19 mouse cellular contexts compared by ENCODE assay signal in genomic region chr1:64361959-64362638, GRCm38 (mm10).
A peak's percentile ranks its signal among the peaks of the same experiment; 100 is the strongest.
DNase-seq lines count a peak whose midpoint lies in the region; ATAC-seq lines count a peak whose summit lies in the region.
"Had no signal": no experiment of that assay in that cellular context is flagged by ENCODE, and none has a peak within 500 bp of the region (broad histone marks: within the 10 kb centered on the region; RNA-seq: fewer than 3 reads in every experiment).

No protein-coding gene starts in this region.

- no peak overlapping the region for H3K4me3 ChIP-seq in hindbrain, embryonic 15.5 days
- no peak overlapping the region for H3K4me3 ChIP-seq in hindbrain, embryonic 10.5 days
- no peak overlapping the region for H3K4me3 ChIP-seq in forebrain, embryonic 14.5 days (ENCODE audit: low read depth, low read length)
- H3K4me3 ChIP-seq: embryonic facial prominence, embryonic 12.5 days; heart, embryonic 10.5 days; intestine, embryonic 15.5 days; midbrain, embryonic 15.5 days; myocyte; neural tube, embryonic 13.5 days had no signal

- H3K4me1 ChIP-seq in hindbrain, embryonic 15.5 days (replicated peaks), result 0 out of 2 replicates have a peak, but pooled peaks cover 2% of the 10 kb centered on the region
- H3K4me1 ChIP-seq in hindbrain, embryonic 10.5 days (replicated peaks), result no peaks in the 10 kb centered on the region
- peaks cover 7% of the 10 kb centered on the region for H3K4me1 ChIP-seq in forebrain, embryonic 14.5 days (ENCODE audit: control insufficient read depth, insufficient read depth, low read length)
- H3K4me1 ChIP-seq: embryonic facial prominence, embryonic 12.5 days; heart, embryonic 10.5 days; intestine, embryonic 15.5 days had no signal

- no peaks in the 10 kb centered on the region for H3K36me3 ChIP-seq in hindbrain, embryonic 15.5 days
- no peaks in the 10 kb centered on the region for H3K36me3 ChIP-seq in hindbrain, embryonic 10.5 days
- H3K36me3 ChIP-seq in forebrain, embryonic 14.5 days (ENCODE audit: control insufficient read depth, insufficient read depth, low read length), result no peaks in the 10 kb centered on the region
- H3K36me3 ChIP-seq: embryonic facial prominence, embryonic 12.5 days; heart, embryonic 10.5 days; intestine, embryonic 15.5 days; midbrain, embryonic 15.5 days; neural tube, embryonic 13.5 days had no signal

- no peak overlapping the region for H3K27ac ChIP-seq in hindbrain, embryonic 15.5 days (replicated peaks)
- no peak overlapping the region for H3K27ac ChIP-seq in hindbrain, embryonic 10.5 days
- no peak overlapping the region for H3K27ac ChIP-seq in forebrain, embryonic 14.5 days (ENCODE audit: low read depth, low read length)
- H3K27ac ChIP-seq: embryonic facial prominence, embryonic 12.5 days; heart, embryonic 10.5 days; intestine, embryonic 15.5 days; midbrain, embryonic 15.5 days; neural tube, embryonic 13.5 days had no signal

- ATAC-seq in hindbrain, embryonic 15.5 days (ENCODE audit: low FRiP score, low read depth), result 0 out of 2 replicates have a peak, but pooled peaks have one; percentile 30
- peak; percentile 69 for ATAC-seq in forebrain, embryonic 14.5 days
- ATAC-seq: intestine, embryonic 15.5 days; midbrain, embryonic 15.5 days had no signal

- H3K27me3 ChIP-seq in hindbrain, embryonic 15.5 days, result no peaks in the 10 kb centered on the region
- H3K27me3 ChIP-seq in hindbrain, embryonic 10.5 days (ENCODE audit: insufficient read depth, poor library complexity, severe bottlenecking), result no peaks in the 10 kb centered on the region
- H3K27me3 ChIP-seq in forebrain, embryonic 14.5 days (replicated peaks; ENCODE audit: control insufficient read depth, insufficient read depth, low read length), result no peaks in the 10 kb centered on the region
- H3K27me3 ChIP-seq: embryonic facial prominence, embryonic 12.5 days; intestine, embryonic 15.5 days; midbrain, embryonic 15.5 days; neural tube, embryonic 13.5 days had no signal

- no peak overlapping the region for H3K4me2 ChIP-seq in hindbrain, embryonic 15.5 days
- H3K4me2 ChIP-seq in forebrain, embryonic 14.5 days (ENCODE audit: low read length), result no peak overlapping the region
- H3K4me2 ChIP-seq: embryonic facial prominence, embryonic 12.5 days; intestine, embryonic 15.5 days; midbrain, embryonic 15.5 days; neural tube, embryonic 13.5 days had no signal

- DNase-seq in hindbrain, embryonic 10.5 days (ENCODE audit: low spot score), result no peak
- DNase-seq in layer of hippocampus, postnatal 14 days (ENCODE audit: low spot score in 2 of 2), result peak; percentile 37 to 68
- no peak for DNase-seq in layer of hippocampus, adult 11-12 months (ENCODE audit: low spot score)
- peak; percentile 76 for DNase-seq in forebrain, embryonic 14.5 days (ENCODE audit: low spot score)
- DNase-seq in retina, embryonic 14.5 days (ENCODE audit: low spot score), result peak; percentile 35
- no peak for DNase-seq in adrenal gland, adult 2 months
- DNase-seq: adrenal gland, postnatal 14 days; cerebellum, adult 9-11 months; heart, postnatal 4 days; kidney, postnatal 36 days; lung, postnatal 4 days; right cerebral cortex, adult 18-20 months had no signal

- no peak overlapping the region for H3K9ac ChIP-seq in hindbrain, embryonic 15.5 days
- no peak overlapping the region for H3K9ac ChIP-seq in forebrain, embryonic 14.5 days (ENCODE audit: low read length)
- H3K9ac ChIP-seq: embryonic facial prominence, embryonic 12.5 days; intestine, embryonic 15.5 days; midbrain, embryonic 15.5 days; neural tube, embryonic 13.5 days had no signal

- no peaks in the 10 kb centered on the region for H3K9me3 ChIP-seq in hindbrain, embryonic 15.5 days
- H3K9me3 ChIP-seq in hindbrain, embryonic 10.5 days, result no peaks in the 10 kb centered on the region
- H3K9me3 ChIP-seq in forebrain, embryonic 14.5 days (replicated peaks; ENCODE audit: control insufficient read depth, low read length), result no peaks in the 10 kb centered on the region
- H3K9me3 ChIP-seq: embryonic facial prominence, embryonic 12.5 days; heart, embryonic 10.5 days; intestine, embryonic 15.5 days; midbrain, embryonic 15.5 days; neural tube, embryonic 13.5 days had no signal

- WGBS in hindbrain, embryonic 15.5 days, result 48% methylated on average over 4 of the region's 4 CpGs
- WGBS in hindbrain, embryonic 10.5 days, result 75% methylated on average over 4 of the region's 4 CpGs
- WGBS in forebrain, embryonic 14.5 days, result 10% methylated on average over 4 of the region's 4 CpGs

Comparison
In these comparisons a context has a peak if more than half of its experiments do, and no peak if none do; other contexts are left out.
1. DNase-seq: peak in layer of hippocampus, postnatal 14 days (2 of 2), forebrain, embryonic 14.5 days (single experiment) and retina, embryonic 14.5 days (single experiment); none in hindbrain, embryonic 10.5 days (single experiment), layer of hippocampus, adult 11-12 months (single experiment) and adrenal gland, adult 2 months (single experiment).